Mouse (Mus musculus) megakaryocyte, embryonic 14.5 days (primary cell): ENCODE results near the gene Tdg.

ENCODE experiments used
- FLI1 ChIP-seq: IDR thresholded peaks from 2 replicates; pipeline ENCODE4 v1.6.1; 2012; ENCODE audit warnings: low read length, inconsistent platforms, mixed read lengths
- GATA1 ChIP-seq: IDR thresholded peaks from 3 replicates; pipeline ENCODE4 v1.6.1; 2012; ENCODE audit warnings: mixed read lengths, low read length, inconsistent platforms, borderline replicate concordance

DNA sequence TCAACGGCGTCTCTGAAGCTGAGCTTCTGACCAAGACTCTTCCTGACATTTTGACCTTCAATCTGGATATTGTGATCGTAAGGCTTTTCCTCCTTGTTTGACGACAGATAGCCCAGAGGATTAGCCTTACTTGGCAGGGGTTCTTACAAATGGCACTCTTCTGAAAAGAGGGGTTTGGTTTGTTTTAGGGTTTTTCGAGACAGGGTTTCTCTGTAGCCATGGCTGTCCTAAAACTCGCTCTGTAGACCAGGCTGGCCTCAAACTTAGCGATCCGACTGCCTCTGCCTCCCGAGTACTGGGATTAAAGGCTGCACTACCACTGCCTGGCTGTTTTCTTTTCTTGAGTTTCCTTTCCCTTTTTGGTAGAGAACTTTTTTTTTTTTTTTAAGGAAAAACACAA, 11.9 kb downstream of the Tdg start:
- TF ChIP-seq FLI1: no peak
- TF ChIP-seq GATA1: no peak
